Mouse (Mus musculus) lung, postnatal 10 days (tissue): Measurements from ENCODE around the gene B3gnt6.

Experiments used
- DNase-seq: peaks from one replicate; pipeline ENCODE4 v3.0.0; 2021

B3gnt6 gene

GRCm38 (mm10) chr7:98148721-98149407 lies 50.4 kb downstream of the B3gnt6 start:
- no peak for DNase-seq

- DNase-seq = no peak
These were observed 51.5 kb downstream of the B3gnt6 start for GRCm38 (mm10) chr7:98147766-98148165.

GRCm38 (mm10) chr7:98146447-98146845 lies 52.8 kb downstream of the B3gnt6 start:
- no peak for DNase-seq

- DNase-seq = no peak
These were observed 53.3 kb downstream of the B3gnt6 start for GRCm38 (mm10) chr7:98145842-98146446.

GRCm38 (mm10) chr7:98145402-98145801 lies 53.9 kb downstream of the B3gnt6 start, which contains the start of gene Omp:
Gene Omp, minus strand, starts transcription at chr7:98145502.
- no peak for DNase-seq

GRCm38 (mm10) chr7:98142648-98143047 lies 56.6 kb downstream of the B3gnt6 start:
- no peak for DNase-seq
